Mouse (Mus musculus): ENCODE measurements around the gene Lrch1.

DNA sequence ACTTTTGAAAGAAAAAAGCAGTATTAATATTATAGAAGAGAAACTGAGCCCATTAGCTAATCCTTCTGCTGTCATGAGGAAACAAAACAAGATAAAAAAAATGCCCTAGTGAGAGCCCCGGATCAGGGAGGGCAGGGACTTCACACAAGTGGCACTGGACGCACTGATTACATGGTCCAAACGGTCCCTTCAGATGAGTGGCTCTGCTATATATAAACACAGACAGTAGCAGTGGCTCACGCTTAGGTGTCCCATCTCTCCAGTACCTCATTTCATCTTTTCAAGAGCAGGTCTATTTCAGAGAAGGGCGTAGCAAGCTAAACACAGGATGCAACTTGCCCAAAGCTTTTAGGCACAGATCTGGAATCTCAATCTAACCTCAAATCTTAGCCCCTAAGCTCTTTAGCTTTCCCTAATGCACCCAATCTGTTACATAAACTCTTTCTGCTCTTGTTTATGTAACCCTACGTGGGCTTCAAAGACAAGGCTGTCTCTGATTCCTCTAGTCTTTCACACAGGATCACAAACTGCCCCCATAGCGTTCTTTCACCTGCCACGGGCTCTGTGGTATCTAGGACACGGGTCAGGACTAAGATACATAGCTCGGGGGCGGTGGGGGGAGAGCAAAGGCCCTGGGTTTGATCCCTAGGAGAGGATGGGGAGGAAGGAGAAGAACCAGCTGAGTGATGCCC, 163.3 kb downstream of the Lrch1 start:
- TF ChIP-seq CTCF (IDR thresholded peaks at IDR 0.05; ENCODE audit: low read depth): no peak
- TF ChIP-seq EP300 (IDR thresholded peaks at IDR 0.05; ENCODE audit: low read depth): no peak

Data from liver, embryonic 14.5 days (tissue).